Mouse (Mus musculus) heart, embryonic 11.5 days (tissue): ENCODE measurements around the gene Spic. TPM values are rescaled to one million over a fixed set of nuclear protein-coding genes. Genes with fewer than 3 reads are reported as not detected.

Experiments used
- ATAC-seq: fragments of 200-750 bp; cut with Nextera tagmentation; replicated peaks from 2 replicates; pipeline ENCODE4 v1.8.0; 2017; ENCODE audit warnings: moderate library complexity; ENCODE audit not compliant: insufficient number of reproducible peaks, low FRiP score, low TSS enrichment
- H3K27ac ChIP-seq: fragments of 300-500 bp; sonication (generic); 2 replicates; pipeline ENCODE4 v1.5.1; 2014; ENCODE audit warnings: mild to moderate bottlenecking, low read depth, low read length
- H3K27me3 ChIP-seq: fragments of 300-500 bp; sonication (generic); 2 replicates; pipeline ENCODE4 v1.6.1; 2014; ENCODE audit warnings: mild to moderate bottlenecking, low read length, mixed read lengths; ENCODE audit not compliant: control insufficient read depth, insufficient read depth
- H3K36me3 ChIP-seq: fragments of 300-500 bp; sonication (generic); 2 replicates; pipeline ENCODE4 v1.6.1; 2014; ENCODE audit warnings: mild to moderate bottlenecking, low read length, moderate library complexity, mixed read lengths; ENCODE audit not compliant: control insufficient read depth, insufficient read depth
- H3K4me1 ChIP-seq: fragments of 300-500 bp; sonication (generic); 2 replicates; pipeline ENCODE4 v1.6.1; 2014; ENCODE audit warnings: low read length; ENCODE audit not compliant: control insufficient read depth, insufficient read depth
- H3K4me2 ChIP-seq: fragments of 300-500 bp; sonication (generic); 2 replicates; pipeline ENCODE4 v1.6.1; 2014; ENCODE audit warnings: mild to moderate bottlenecking, moderate library complexity
- H3K4me3 ChIP-seq: fragments of 300-500 bp; sonication (generic); 2 replicates; pipeline ENCODE4 v1.5.1; 2014; ENCODE audit warnings: low read depth, low read length
- H3K9ac ChIP-seq: fragments of 300-500 bp; sonication (generic); 2 replicates; pipeline ENCODE4 v1.6.1; 2014; ENCODE audit warnings: mild to moderate bottlenecking, low read depth, low read length, moderate library complexity
- H3K9me3 ChIP-seq: fragments of 300-500 bp; sonication (generic); replicated peaks from 2 replicates; pipeline ENCODE4 v1.6.1; 2016; ENCODE audit warnings: low read length; ENCODE audit not compliant: control insufficient read depth
- WGBS: fragments of 180-500 bp; shearing (Covaris S2); extraction: QIAGEN DNeasy Blood & Tissue Kit; methylation state at CpG from one replicate; pipeline ENCODE4 v1.1.7; 2014; ENCODE audit not compliant: insufficient replicate concordance; 5-methylcytosine and 5-hydroxymethylcytosine counted together
- polyA plus RNA-seq: library from polyadenylated mRNA; unstranded; fragments of >200 nt; fragmentation: Nextera tagmentation; extraction: Ambion mirVana; gene quantifications from 2 replicates; pipeline ENCODE4 v1.2.1, GENCODE M21; 2014

Spic gene
- polyA plus RNA-seq, 1 experiment from 2014 or later, result not detected

GRCm38 (mm10) chr10:88626176-88626575 lies 58.6 kb downstream of the Spic start:
- Histone ChIP-seq H3K27ac (no peak overlapping the region), H3K9me3 (no peaks in the 10 kb centered on the region), H3K9ac (no peak overlapping the region), H3K4me3 (no peak overlapping the region), H3K4me1 (no peaks in the 10 kb centered on the region), H3K4me2 (no peak overlapping the region), H3K36me3 (no peaks in the 10 kb centered on the region), H3K27me3 (no peaks in the 10 kb centered on the region)
- WGBS, result 73% methylated on average over 3 of the region's 3 CpGs
- ATAC-seq, result no peak

Other genes starting within 250 kb of the Spic start
- gene Sycp3, start 225.4 kb downstream of the Spic start, polyA plus RNA-seq, result 0.29 and 0.44 TPM in 2 replicates
- gene Chpt1, start 180.9 kb downstream of the Spic start, polyA plus RNA-seq, result 29.9 and 34.3 TPM in 2 replicates
- gene Mybpc1, start 79.9 kb downstream of the Spic start, polyA plus RNA-seq, result 6.6 and 9.3 TPM in 2 replicates
- 141 and 149 TPM in 2 replicates for gene Arl1, start 45.8 kb upstream of the Spic start, polyA plus RNA-seq
- 13.3 and 15.5 TPM in 2 replicates for gene Utp20, start 141.8 kb upstream of the Spic start, polyA plus RNA-seq
- not detected in 2 replicates for gene Slc5a8, start 201.0 kb upstream of the Spic start, polyA plus RNA-seq